Mouse (Mus musculus) heart, adult 2 months (tissue): ENCODE measurements around the gene Hsf2. TPM values are rescaled to one million over a fixed set of nuclear protein-coding genes. Genes with fewer than 3 reads are reported as not detected.
A peak's percentile ranks its signal among the peaks of the same experiment; 100 is the strongest.
"Not testable (repeated sequence)": the region's sequence is repeated elsewhere in the genome, so short reads cannot be mapped to it uniquely, and the experiment has no call there.

ENCODE experiments used
- DNase-seq, 2 experiments: peaks; one replicate each; pipeline ENCODE4 v3.0.0; 2021
- H3K27ac ChIP-seq: fragments of 200-600 bp; 2 replicates; pipeline ENCODE4 v1.8.1; 2022
- H3K27me3 ChIP-seq: fragments of 200-500 bp; 2 replicates; pipeline ENCODE4 v1.6.1; 2012; ENCODE audit warnings: mild to moderate bottlenecking, low read length, inconsistent platforms, mixed read lengths; ENCODE audit not compliant: control insufficient read depth, insufficient read depth
- H3K36me3 ChIP-seq: fragments of 200-500 bp; 2 replicates; pipeline ENCODE4 v1.6.1; 2012; ENCODE audit warnings: low read length, inconsistent platforms; ENCODE audit not compliant: control insufficient read depth, insufficient read depth
- H3K4me1 ChIP-seq: fragments of 200-500 bp; 2 replicates; pipeline ENCODE4 v1.6.1; 2011; ENCODE audit warnings: low read length; ENCODE audit not compliant: control insufficient read depth, insufficient read depth
- H3K4me3 ChIP-seq: fragments of 200-600 bp; 2 replicates; pipeline ENCODE4 v1.8.1; 2022
- H3K79me2 ChIP-seq: fragments of 200-500 bp; replicated peaks from 2 replicates; pipeline ENCODE4 v1.6.1; 2012; ENCODE audit warnings: mild to moderate bottlenecking, inconsistent platforms, low read length, moderate library complexity, mixed read lengths; ENCODE audit not compliant: control insufficient read depth, insufficient read depth
- H3K9ac ChIP-seq: fragments of 200-500 bp; 2 replicates; pipeline ENCODE4 v1.6.1; 2012; ENCODE audit warnings: low read depth, mild to moderate bottlenecking, control low read depth, inconsistent platforms, low read length, mixed read lengths
- CTCF ChIP-seq: fragments of 200-600 bp; IDR thresholded peaks from 2 replicates; pipeline ENCODE4 v1.8.1; 2022; ENCODE audit warnings: antibody characterized with exemption, mild to moderate bottlenecking, moderate library complexity
- EP300 ChIP-seq: fragments of 200-500 bp; IDR thresholded peaks from 2 replicates; pipeline ENCODE4 v1.6.1; 2011; ENCODE audit warnings: low read depth, low read length, control low read depth; ENCODE audit not compliant: insufficient read depth
- POLR2A ChIP-seq: fragments of 200-500 bp; IDR thresholded peaks from 2 replicates; pipeline ENCODE4 v1.6.1; 2011; ENCODE audit warnings: mild to moderate bottlenecking, low read depth, low read length, control low read depth; ENCODE audit not compliant: insufficient read depth
- WGBS: fragments of 180-500 bp; shearing (Covaris S2); methylation state at CpG from one replicate; pipeline ENCODE4 v1.1.7; 2018; 5-methylcytosine and 5-hydroxymethylcytosine counted together
- intact Hi-C: fragments of 180-260 bp; cut with DNase I; formaldehyde crosslinking; loops from one replicate; pipeline ENCODE4 v1.15.1; 2025
- polyA plus RNA-seq: library from polyadenylated mRNA; depleted of rRNA; stranded (reverse); fragments of >200 nt; gene quantifications from 2 replicates; pipeline ENCODE4 v1.2.3, GENCODE M21; 2012
- total RNA-seq, 2 experiments: library from RNA; stranded (reverse); gene quantifications; 2 replicates each; pipeline ENCODE4 v1.2.3; 2021

Hsf2 gene
- total and polyA plus RNA-seq, 3 experiments = 4.4 to 15.6 (median 13.4) TPM

DNA sequence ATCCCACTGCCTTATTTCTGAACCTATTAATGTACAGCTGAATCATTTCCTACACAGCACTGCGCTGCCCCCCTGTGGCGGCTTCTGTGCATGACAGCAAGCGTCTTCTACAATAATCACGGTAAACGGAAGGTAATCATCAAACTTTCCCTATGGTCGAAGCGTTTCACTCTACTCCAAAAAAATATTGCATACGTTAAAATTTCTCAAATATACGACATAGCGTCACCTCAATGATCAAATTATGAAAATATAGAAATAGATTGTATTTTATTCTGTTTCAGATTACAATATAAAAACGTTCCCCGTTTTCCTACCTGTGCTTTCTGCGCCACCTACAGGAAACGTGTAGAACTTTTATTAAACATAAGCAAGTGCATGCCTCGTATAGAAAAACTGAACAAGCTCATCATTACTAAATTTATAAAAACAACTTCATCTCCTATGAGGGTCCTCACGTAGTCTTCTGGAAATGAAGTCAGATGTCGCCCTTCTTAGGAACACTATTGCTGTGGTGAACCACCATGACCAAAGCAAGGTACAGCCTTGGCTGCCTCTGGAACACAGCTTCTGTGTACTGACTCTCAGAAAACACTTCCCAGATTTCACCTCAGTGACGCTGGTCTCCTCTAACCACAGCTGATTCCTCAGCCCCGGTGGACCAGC is 38.0 kb upstream of the Hsf2 start:
- no peaks in the 10 kb centered on the region for H3K79me2 ChIP-seq
- H3K9ac ChIP-seq = no peak overlapping the region
- peak overlapping the region; percentile 26 for H3K4me3 ChIP-seq
- intact Hi-C loops = no loop called here
- no peaks in the 10 kb centered on the region for H3K36me3 ChIP-seq
- DNase-seq = peak; percentile 66 to 82
- TF ChIP-seq CTCF (peak; percentile 81), POLR2A (no peak), EP300 (0 out of 2 replicates have a peak, but pooled peaks have one; percentile 17)
- H3K27me3 ChIP-seq = no peaks in the 10 kb centered on the region
- no peaks in the 10 kb centered on the region for H3K4me1 ChIP-seq
- WGBS = 5% methylated on average over 19 of the region's 19 CpGs
- no peak overlapping the region for H3K27ac ChIP-seq

DNA sequence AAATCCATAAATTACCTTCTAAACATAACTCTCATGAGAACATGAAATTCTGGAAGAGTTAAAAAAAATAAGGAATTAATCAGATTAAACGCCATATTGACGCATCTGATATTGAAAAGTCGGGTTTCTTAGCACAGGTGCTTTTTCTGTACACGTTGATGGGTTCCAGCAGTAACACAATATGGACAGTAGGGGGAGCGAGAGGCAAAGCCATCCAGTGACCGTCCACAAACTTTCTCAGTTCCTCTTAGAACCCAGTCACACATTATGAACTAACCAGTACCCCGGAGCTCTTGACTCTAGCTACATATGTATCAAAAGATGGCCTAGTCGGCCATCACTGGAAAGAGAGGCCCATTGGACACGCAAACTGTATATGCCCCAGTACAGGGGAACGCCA is 22.9 kb upstream of the Hsf2 start:
- H3K27ac ChIP-seq, H3K79me2 ChIP-seq, H3K9ac ChIP-seq, H3K27me3 ChIP-seq, H3K36me3 ChIP-seq, H3K4me3 ChIP-seq, H3K4me1 ChIP-seq: not testable (repeated sequence)
- intact Hi-C loops = loop anchor here (1.0 to 5.0 kb wide), 5 partner anchors 109 to 379 kb away; no protein-coding TSS in a partner anchor
- TF ChIP-seq CTCF = peak; percentile 84
- 24% methylated on average over 10 of the region's 10 CpGs for WGBS
- DNase-seq = peak in 1 of 2 experiments; percentile 31

DNA sequence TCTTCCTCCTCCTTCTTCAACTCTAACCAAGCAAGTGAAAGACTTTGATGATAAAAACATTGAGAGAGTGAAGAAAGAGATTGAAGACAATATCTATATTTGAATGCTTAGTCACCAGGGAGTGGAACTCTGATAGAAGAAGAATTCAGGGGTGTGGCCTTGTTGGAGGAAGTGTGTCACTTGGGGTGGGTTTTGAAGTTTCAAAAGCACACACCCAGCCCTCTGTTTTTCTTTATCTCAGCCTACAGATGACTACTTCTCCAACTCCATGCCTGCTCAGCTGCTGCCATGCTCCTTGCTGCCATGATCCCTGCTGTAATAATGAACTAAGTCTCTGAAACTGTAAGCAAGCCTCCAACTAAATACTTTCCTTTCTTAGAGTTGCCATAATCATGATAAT is 20.4 kb upstream of the Hsf2 start:
- H3K27ac ChIP-seq = no peak overlapping the region
- DNase-seq = no peak
- H3K9ac ChIP-seq = no peak overlapping the region
- no peaks in the 10 kb centered on the region for H3K36me3 ChIP-seq
- H3K79me2 ChIP-seq = no peaks in the 10 kb centered on the region
- no peaks in the 10 kb centered on the region; the same call in 1 of the 2 replicates for H3K4me1 ChIP-seq
- TF ChIP-seq POLR2A = no peak
- no peak overlapping the region for H3K4me3 ChIP-seq
- intact Hi-C loops = no loop called here
- H3K27me3 ChIP-seq = no peaks in the 10 kb centered on the region

- no peak overlapping the region for H3K4me3 ChIP-seq
- no peaks in the 10 kb centered on the region for H3K79me2 ChIP-seq
- WGBS = 77% methylated on average over 9 of the region's 9 CpGs
- no peak overlapping the region for H3K9ac ChIP-seq
- no peaks in the 10 kb centered on the region for H3K4me1 ChIP-seq
- no peaks in the 10 kb centered on the region for H3K36me3 ChIP-seq
- H3K27me3 ChIP-seq = no peaks in the 10 kb centered on the region
- no peak for TF ChIP-seq CTCF
- TF ChIP-seq EP300 = no peak
- no peak for DNase-seq
- H3K27ac ChIP-seq = no peak overlapping the region
- intact Hi-C loops = no loop called here
Measured at GRCm38 (mm10) chr10:57477121-57477843, 8.9 kb upstream of the Hsf2 start.

DNA sequence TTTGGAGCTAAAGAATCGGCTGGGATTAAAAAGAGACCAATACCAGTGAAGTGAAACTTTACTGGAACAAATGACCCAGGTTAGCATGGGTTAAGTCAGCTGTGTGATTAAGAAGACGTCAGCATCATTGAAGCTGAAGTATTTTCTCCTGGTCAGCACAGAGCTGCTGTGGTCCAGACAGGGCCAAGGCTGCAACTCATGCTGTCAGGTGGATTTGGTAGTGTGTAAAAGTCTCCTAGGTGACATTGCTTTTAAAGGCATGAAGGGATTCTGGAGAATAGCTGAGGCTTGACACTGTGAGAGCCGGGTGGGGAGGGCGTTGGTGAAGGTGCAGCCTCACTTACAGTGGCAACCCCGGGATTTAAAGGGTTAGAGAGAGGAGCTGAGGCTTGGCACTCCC is 4.5 kb upstream of the Hsf2 start:
- TF ChIP-seq EP300 (no peak), POLR2A (no peak), CTCF (no peak)
- intact Hi-C loops = loop anchor here (10.0 kb wide), 2 partner anchors 313 to 1247 kb away; partner anchors contain the start of gene Smpdl3a
- WGBS = 51% methylated on average over 5 of the region's 5 CpGs

GRCm38 (mm10) chr10:57484741-57485140 is 1.4 kb upstream of the Hsf2 start:
- no peak overlapping the region for H3K4me3 ChIP-seq
- intact Hi-C loops = loop anchor here (10.0 kb wide), 2 partner anchors 310 to 1250 kb away; partner anchors contain the start of gene Smpdl3a
- H3K9ac ChIP-seq = no peak overlapping the region
- no peaks in the 10 kb centered on the region for H3K79me2 ChIP-seq
- peaks cover 3% of the 10 kb centered on the region; the same call in 1 of the 2 replicates for H3K36me3 ChIP-seq
- no peak for DNase-seq
- TF ChIP-seq POLR2A (no peak), EP300 (no peak), CTCF (no peak)
- no peaks in the 10 kb centered on the region for H3K27me3 ChIP-seq
- 49% methylated on average over 3 of the region's 3 CpGs for WGBS
- H3K4me1 ChIP-seq = no peaks in the 10 kb centered on the region
- H3K27ac ChIP-seq = no peak overlapping the region

More for the DNA sequence above, 4.5 kb upstream of the Hsf2 start:
- H3K79me2 ChIP-seq = no peaks in the 10 kb centered on the region
- no peaks in the 10 kb centered on the region for H3K4me1 ChIP-seq
- H3K9ac ChIP-seq = no peak overlapping the region
- H3K27ac ChIP-seq = no peak overlapping the region
- H3K27me3 ChIP-seq = no peaks in the 10 kb centered on the region
- no peak for DNase-seq
- no peak overlapping the region for H3K4me3 ChIP-seq
- no peaks in the 10 kb centered on the region for H3K36me3 ChIP-seq
